Mouse (Mus musculus) myocyte (in vitro differentiated cells): ENCODE results near the gene Ppp2r5b. TPM values are rescaled to one million over a fixed set of nuclear protein-coding genes. Genes with fewer than 3 reads are reported as not detected.

Experiments used
- H3K27me3 ChIP-seq: one replicate; pipeline ENCODE4 v1.6.1; 2011; ENCODE audit not compliant: control insufficient read depth, insufficient read depth, insufficient read length
- H3K36me3 ChIP-seq: one replicate; pipeline ENCODE4 v1.6.1; 2011; ENCODE audit not compliant: control insufficient read depth, insufficient read depth
- H3K4me2 ChIP-seq: one replicate; pipeline ENCODE4 v1.6.1; 2011; ENCODE audit warnings: low read depth, control low read depth
- H3K4me3 ChIP-seq: one replicate; pipeline ENCODE4 v1.5.1; 2011; ENCODE audit warnings: mild to moderate bottlenecking, control low read depth, moderate library complexity
- H3K79me2 ChIP-seq: one replicate; pipeline ENCODE4 v1.6.1; 2011; ENCODE audit not compliant: control insufficient read depth, insufficient read depth
- H3ac ChIP-seq: one replicate; pipeline ENCODE4 v1.6.1; 2011; ENCODE audit not compliant: control insufficient read depth, insufficient read length
- CEBPB ChIP-seq: IDR thresholded peaks from 2 replicates; pipeline ENCODE4 v1.6.1; 2011; ENCODE audit warnings: mild to moderate bottlenecking, moderate library complexity; ENCODE audit not compliant: poor library complexity, insufficient read depth, severe bottlenecking
- E2F4 ChIP-seq: IDR thresholded peaks from one replicate; pipeline ENCODE4 v1.6.1; 2011; ENCODE audit warnings: mild to moderate bottlenecking, control low read depth, moderate library complexity; ENCODE audit not compliant: insufficient read depth
- MAX ChIP-seq: IDR thresholded peaks from one replicate; pipeline ENCODE4 v1.6.1; 2011; ENCODE audit warnings: low read depth, mild to moderate bottlenecking, control low read depth
- MYOD1 ChIP-seq, 3 experiments: IDR thresholded peaks; one replicate each; pipeline ENCODE4 v1.6.1; 2011; ENCODE audit warnings: control low read depth in 2 of 3, low read depth in 2 of 3, mild to moderate bottlenecking in 2 of 3, moderate library complexity in 1 of 3; ENCODE audit not compliant: insufficient read length in 2 of 3, control insufficient read depth in 1 of 3
- MYOG ChIP-seq, 3 experiments: IDR thresholded peaks; one replicate each; pipeline ENCODE4 v1.6.1; 2011; ENCODE audit warnings: control low read depth in 2 of 3, low read depth in 2 of 3, mild to moderate bottlenecking in 2 of 3; ENCODE audit not compliant: insufficient read length in 2 of 3, control insufficient read depth in 1 of 3, insufficient read depth in 1 of 3
- POLR2A ChIP-seq: IDR thresholded peaks from one replicate; pipeline ENCODE4 v1.6.1; 2011; ENCODE audit warnings: low read depth, mild to moderate bottlenecking, control low read depth, moderate library complexity; ENCODE audit not compliant: insufficient read length
- POLR2AphosphoS2 ChIP-seq: IDR thresholded peaks from one replicate; pipeline ENCODE4 v1.6.1; 2011; ENCODE audit warnings: low read depth, control low read depth; ENCODE audit not compliant: insufficient read length
- REST ChIP-seq: IDR thresholded peaks from one replicate; pipeline ENCODE4 v1.6.1; 2011; ENCODE audit warnings: mild to moderate bottlenecking, control low read depth, moderate library complexity; ENCODE audit not compliant: insufficient read depth, insufficient read length
- SRF ChIP-seq: IDR thresholded peaks from one replicate; pipeline ENCODE4 v1.6.1; 2011; ENCODE audit warnings: low read depth; ENCODE audit not compliant: control insufficient read depth, insufficient read length
- TCF12 ChIP-seq: IDR thresholded peaks from one replicate; pipeline ENCODE4 v1.6.1; 2011; ENCODE audit warnings: mild to moderate bottlenecking, control low read depth; ENCODE audit not compliant: poor library complexity, insufficient read depth, severe bottlenecking
- TCF3 ChIP-seq: IDR thresholded peaks from one replicate; pipeline ENCODE4 v1.6.1; 2011; ENCODE audit warnings: low read depth, control low read depth; ENCODE audit not compliant: insufficient read length
- USF1 ChIP-seq: IDR thresholded peaks from one replicate; pipeline ENCODE4 v1.6.1; 2011; ENCODE audit warnings: low read depth, mild to moderate bottlenecking, control low read depth, moderate library complexity
- polyA plus RNA-seq: library from polyadenylated mRNA; unstranded; fragments of >200 nt; fragmentation: generic; extraction: Trizol; gene quantifications from one replicate; pipeline ENCODE4 v1.2.1, GENCODE M21; 2012; ENCODE audit warnings: missing spikeins

Ppp2r5b gene
- polyA plus RNA-seq, 1 experiment = 51.4 TPM

- H3K4me3 ChIP-seq = no peak overlapping the region
- H3ac ChIP-seq = no peak overlapping the region
- no peaks in the 10 kb centered on the region for H3K27me3 ChIP-seq
- no peaks in the 10 kb centered on the region for H3K36me3 ChIP-seq
- H3K79me2 ChIP-seq = peaks cover 5% of the 10 kb centered on the region
- no peak overlapping the region for H3K4me2 ChIP-seq
- no peak for TF ChIP-seq TCF3
- no peak for TF ChIP-seq REST
- TF ChIP-seq POLR2AphosphoS2 = no peak
- no peak for TF ChIP-seq POLR2A
- TF ChIP-seq TCF12 = no peak
- TF ChIP-seq CEBPB = no peak
- no peak for TF ChIP-seq MAX
- TF ChIP-seq USF1 = no peak
- TF ChIP-seq E2F4 = no peak
- no peak for TF ChIP-seq MYOG (IDR thresholded peaks at IDR 0.05; ENCODE audit: control insufficient read depth in 1 of 3, insufficient read depth in 1 of 3, insufficient read length in 2 of 3, low read depth in 2 of 3)
- no peak for TF ChIP-seq MYOD1 (IDR thresholded peaks at IDR 0.05; ENCODE audit: control insufficient read depth in 1 of 3, insufficient read length in 2 of 3, low read depth in 2 of 3)
- TF ChIP-seq SRF = no peak
Measured at GRCm38 (mm10) chr19:6238740-6239139, 3.1 kb upstream of the Ppp2r5b start.

GRCm38 (mm10) chr19:6236842-6237241, 1.2 kb upstream of the Ppp2r5b start:
- TF ChIP-seq MYOG (IDR thresholded peaks at IDR 0.05; ENCODE audit: control insufficient read depth in 1 of 3, insufficient read depth in 1 of 3, insufficient read length in 2 of 3, low read depth in 2 of 3) = no peak
- TF ChIP-seq MAX = no peak
- TF ChIP-seq POLR2A = no peak
- no peak for TF ChIP-seq TCF3
- TF ChIP-seq TCF12 = no peak
- no peak for TF ChIP-seq MYOD1 (IDR thresholded peaks at IDR 0.05; ENCODE audit: control insufficient read depth in 1 of 3, insufficient read length in 2 of 3, low read depth in 2 of 3)
- TF ChIP-seq USF1 = no peak
- no peak for TF ChIP-seq REST
- no peak for TF ChIP-seq CEBPB
- no peak for TF ChIP-seq SRF
- no peak for TF ChIP-seq POLR2AphosphoS2
- no peak for TF ChIP-seq E2F4
- no peak overlapping the region for H3ac ChIP-seq
- H3K4me3 ChIP-seq = no peak overlapping the region
- no peaks in the 10 kb centered on the region for H3K27me3 ChIP-seq
- H3K4me2 ChIP-seq = peak overlapping the region; percentile 95
- peaks cover 5% of the 10 kb centered on the region for H3K79me2 ChIP-seq
- H3K36me3 ChIP-seq = peaks cover 3% of the 10 kb centered on the region

GRCm38 (mm10) chr19:6236053-6236441, 375 bp upstream of the Ppp2r5b start:
- Histone ChIP-seq H3K79me2 (peaks cover 5% of the 10 kb centered on the region), H3K4me2 (peak overlapping the region; percentile 95), H3K36me3 (peaks cover 6% of the 10 kb centered on the region), H3K27me3 (no peaks in the 10 kb centered on the region), H3K4me3 (peak overlapping the region; percentile 59), H3ac (peak overlapping the region; percentile 48)
- TF ChIP-seq CEBPB = 0 out of 2 replicates have a peak, but pooled peaks have one; percentile 1
- TF ChIP-seq MAX = no peak

GRCm38 (mm10) chr19:6234337-6235083, 1.2 kb downstream of the Ppp2r5b start:
- Histone ChIP-seq H3K4me3 (peak overlapping the region; percentile 59), H3K79me2 (peaks cover 5% of the 10 kb centered on the region), H3ac (peak overlapping the region; percentile 48), H3K4me2 (peak overlapping the region; percentile 79), H3K36me3 (peaks cover 6% of the 10 kb centered on the region), H3K27me3 (no peaks in the 10 kb centered on the region)
- TF ChIP-seq CEBPB (no peak), USF1 (no peak), POLR2AphosphoS2 (no peak), TCF3 (no peak), TCF12 (no peak), E2F4 (no peak), MAX (no peak), POLR2A (no peak), MYOD1 (IDR thresholded peaks at IDR 0.05; ENCODE audit: control insufficient read depth in 1 of 3, insufficient read length in 2 of 3, low read depth in 2 of 3) (no peak), REST (no peak), SRF (no peak)

- Histone ChIP-seq H3K4me2 (no peak overlapping the region), H3K36me3 (peaks cover 6% of the 10 kb centered on the region), H3K4me3 (no peak overlapping the region), H3K79me2 (peaks cover 5% of the 10 kb centered on the region), H3K27me3 (no peaks in the 10 kb centered on the region), H3ac (no peak overlapping the region)
- TF ChIP-seq E2F4 (no peak), CEBPB (no peak), POLR2A (no peak), REST (no peak), MYOD1 (IDR thresholded peaks at IDR 0.05; ENCODE audit: control insufficient read depth in 1 of 3, insufficient read length in 2 of 3, low read depth in 2 of 3) (no peak), MAX (no peak), TCF3 (no peak), POLR2AphosphoS2 (no peak), TCF12 (no peak), SRF (no peak), MYOG (IDR thresholded peaks at IDR 0.05; ENCODE audit: control insufficient read depth in 1 of 3, insufficient read depth in 1 of 3, insufficient read length in 2 of 3, low read depth in 2 of 3) (no peak), USF1 (no peak)
Measured at GRCm38 (mm10) chr19:6233647-6234046, 2.0 kb downstream of the Ppp2r5b start.
